Mouse (Mus musculus) forebrain, embryonic 13.5 days (tissue): Measurements from ENCODE around the gene Cbarp. TPM values are rescaled to one million over a fixed set of nuclear protein-coding genes. Genes with fewer than 3 reads are reported as not detected.
A peak's percentile ranks its signal among the peaks of the same experiment; 100 is the strongest.

Source experiments
- ATAC-seq: fragments of 200-750 bp; cut with Nextera tagmentation; 2 replicates; pipeline ENCODE4 v1.8.0; 2017
- H3K27ac ChIP-seq: fragments of 300-500 bp; sonication (generic); 2 replicates; pipeline ENCODE4 v1.5.1; 2015; ENCODE audit warnings: inconsistent platforms, mild to moderate bottlenecking, moderate library complexity
- H3K27me3 ChIP-seq: fragments of 300-500 bp; sonication (generic); 2 replicates; pipeline ENCODE4 v1.6.1; 2015; ENCODE audit warnings: mild to moderate bottlenecking, inconsistent platforms
- H3K36me3 ChIP-seq: fragments of 300-500 bp; sonication (generic); 2 replicates; pipeline ENCODE4 v1.6.1; 2015; ENCODE audit warnings: mild to moderate bottlenecking, inconsistent platforms; ENCODE audit not compliant: poor library complexity, severe bottlenecking
- H3K4me1 ChIP-seq: fragments of 300-500 bp; sonication (generic); 2 replicates; pipeline ENCODE4 v1.6.1; 2015; ENCODE audit warnings: inconsistent platforms
- H3K4me2 ChIP-seq: fragments of 300-500 bp; sonication (generic); 2 replicates; pipeline ENCODE4 v1.6.1; 2015; ENCODE audit warnings: inconsistent platforms, mild to moderate bottlenecking, moderate library complexity
- H3K4me3 ChIP-seq: fragments of 300-500 bp; sonication (generic); 2 replicates; pipeline ENCODE4 v1.5.1; 2015; ENCODE audit warnings: mild to moderate bottlenecking, inconsistent platforms
- H3K9ac ChIP-seq: fragments of 300-500 bp; sonication (generic); 2 replicates; pipeline ENCODE4 v1.6.1; 2015; ENCODE audit warnings: mild to moderate bottlenecking, inconsistent platforms
- H3K9me3 ChIP-seq: fragments of 300-500 bp; sonication (generic); replicated peaks from 2 replicates; pipeline ENCODE4 v1.6.1; 2016; ENCODE audit warnings: inconsistent platforms
- WGBS: fragments of 180-500 bp; shearing (Covaris S2); methylation state at CpG from one replicate; pipeline ENCODE4 v1.1.7; 2015; 5-methylcytosine and 5-hydroxymethylcytosine counted together
- polyA plus RNA-seq: library from polyadenylated mRNA; unstranded; fragments of >200 nt; fragmentation: Nextera tagmentation; extraction: Ambion mirVana; gene quantifications from 2 replicates; pipeline ENCODE4 v1.2.1, GENCODE M21; 2015

Gene Cbarp
- polyA plus RNA-seq, 1 experiment from 2014 or later = 21.2 TPM

GRCm38 (mm10) chr10:80145896-80146295 lies 5.3 kb upstream of the Cbarp start:
- Histone ChIP-seq H3K36me3 (peaks cover 28% of the 10 kb centered on the region), H3K4me1 (peaks cover 54% of the 10 kb centered on the region), H3K27ac (peak overlapping the region; percentile 100), H3K27me3 (no peaks in the 10 kb centered on the region), H3K4me3 (peak overlapping the region; percentile 0; the same call in 1 of the 2 replicates), H3K9me3 (no peaks in the 10 kb centered on the region), H3K4me2 (no peak overlapping the region), H3K9ac (peak overlapping the region; percentile 37; the same call in 1 of the 2 replicates)
- ATAC-seq = no peak
- WGBS = 88% methylated on average over 6 of the region's 6 CpGs

DNA sequence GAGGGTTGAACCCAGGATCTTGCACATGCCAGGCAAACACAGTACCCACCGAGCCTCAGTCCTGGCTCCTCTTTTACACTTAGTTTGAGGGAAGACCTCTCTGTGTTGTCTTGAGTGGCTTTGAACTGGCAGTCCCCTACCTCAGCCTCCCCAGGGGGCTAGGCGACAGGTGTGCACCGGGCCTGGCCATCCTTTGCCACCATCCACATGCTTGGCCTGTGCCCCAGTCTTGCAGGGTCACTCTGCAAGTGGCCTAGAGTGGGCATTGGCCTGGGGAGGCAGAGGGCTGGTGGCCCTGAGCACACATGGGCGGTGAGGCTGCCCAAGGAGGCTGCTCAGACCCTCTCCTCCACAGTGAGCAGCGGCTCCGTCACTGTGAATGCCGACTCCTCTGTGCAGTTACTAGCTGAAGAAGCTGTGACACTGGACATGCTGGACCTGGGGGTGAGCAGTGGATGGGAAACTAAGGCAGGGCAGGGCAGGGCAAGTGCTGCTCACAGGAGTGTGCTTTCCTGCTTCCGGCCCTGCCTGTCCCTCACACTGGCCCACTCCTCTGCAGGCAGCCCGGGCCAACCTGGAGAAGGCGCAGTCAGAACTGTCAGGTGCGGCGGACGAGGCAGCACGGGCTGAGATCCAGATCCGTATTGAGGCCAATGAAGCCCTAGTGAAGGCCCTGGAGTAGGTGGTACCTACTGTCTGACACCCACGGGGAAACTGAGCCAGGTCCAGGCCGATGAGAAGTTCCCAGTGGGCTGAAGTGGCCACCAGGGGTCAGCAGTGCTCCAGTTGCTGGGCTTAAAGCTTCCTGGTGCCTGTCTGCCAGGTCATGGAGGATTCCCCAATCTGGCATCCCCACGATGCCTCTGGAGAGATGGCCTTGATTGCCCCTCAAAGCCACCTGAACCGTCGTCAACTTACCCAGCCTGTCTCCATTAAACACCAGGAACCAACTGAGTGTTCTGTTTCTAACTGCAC lies 4.5 kb upstream of the Cbarp start:
- peaks cover 28% of the 10 kb centered on the region for H3K36me3 ChIP-seq
- peak overlapping the region; percentile 37; the same call in 1 of the 2 replicates for H3K9ac ChIP-seq
- H3K27ac ChIP-seq = peak overlapping the region; percentile 45
- WGBS = 74% methylated on average over 20 of the region's 20 CpGs
- peaks cover 59% of the 10 kb centered on the region for H3K4me1 ChIP-seq
- peak overlapping the region; percentile 0; the same call in 1 of the 2 replicates for H3K4me3 ChIP-seq
- ATAC-seq = no peak
- H3K4me2 ChIP-seq = 0 out of 2 replicates have a peak overlapping the region, but pooled peaks have one; percentile 5
- H3K27me3 ChIP-seq = no peaks in the 10 kb centered on the region
- no peaks in the 10 kb centered on the region for H3K9me3 ChIP-seq

- Histone ChIP-seq H3K4me3 (no peak overlapping the region), H3K4me1 (peaks cover 64% of the 10 kb centered on the region), H3K9ac (no peak overlapping the region), H3K36me3 (peaks cover 28% of the 10 kb centered on the region), H3K27me3 (no peaks in the 10 kb centered on the region), H3K27ac (no peak overlapping the region), H3K4me2 (no peak overlapping the region), H3K9me3 (no peaks in the 10 kb centered on the region)
- 95% methylated on average over 12 of the region's 12 CpGs for WGBS
- no peak for ATAC-seq
Observed at GRCm38 (mm10) chr10:80144159-80144558, 3.5 kb upstream of the Cbarp start.

- 0 out of 2 replicates have a peak overlapping the region, but pooled peaks have one; percentile 96 for H3K4me2 ChIP-seq
- H3K36me3 ChIP-seq = peaks cover 28% of the 10 kb centered on the region
- no peak overlapping the region for H3K27ac ChIP-seq
- peaks cover 65% of the 10 kb centered on the region for H3K4me1 ChIP-seq
- WGBS = 91% methylated on average over 7 of the region's 7 CpGs
- ATAC-seq = no peak
- H3K4me3 ChIP-seq = no peak overlapping the region
- no peak overlapping the region for H3K9ac ChIP-seq
- H3K9me3 ChIP-seq = no peaks in the 10 kb centered on the region
- no peaks in the 10 kb centered on the region for H3K27me3 ChIP-seq
Observed at GRCm38 (mm10) chr10:80143664-80144063, 3.0 kb upstream of the Cbarp start.

GRCm38 (mm10) chr10:80142530-80142925 lies 1.9 kb upstream of the Cbarp start:
- Histone ChIP-seq H3K4me3 (peak overlapping the region; percentile 73), H3K36me3 (peaks cover 28% of the 10 kb centered on the region), H3K4me1 (peaks cover 71% of the 10 kb centered on the region), H3K4me2 (peak overlapping the region; percentile 96), H3K9me3 (no peaks in the 10 kb centered on the region), H3K27me3 (no peaks in the 10 kb centered on the region), H3K9ac (peak overlapping the region; percentile 95), H3K27ac (peak overlapping the region; percentile 80)
- ATAC-seq = no peak; the same call in 1 of the 2 replicates
- 2% methylated on average over 15 of the region's 15 CpGs for WGBS

GRCm38 (mm10) chr10:80141786-80142529 lies 1.3 kb upstream of the Cbarp start:
- Histone ChIP-seq H3K4me2 (peak overlapping the region; percentile 96), H3K4me3 (peak overlapping the region; percentile 73), H3K4me1 (peaks cover 73% of the 10 kb centered on the region), H3K36me3 (peaks cover 28% of the 10 kb centered on the region), H3K9ac (peak overlapping the region; percentile 95), H3K27me3 (peaks cover 1% of the 10 kb centered on the region; the same call in 1 of the 2 replicates), H3K9me3 (no peaks in the 10 kb centered on the region), H3K27ac (peak overlapping the region; percentile 86)
- ATAC-seq = peak; percentile 86
- under 1% methylated on average over 42 of the region's 43 CpGs for WGBS

- peak overlapping the region; percentile 50 for H3K9ac ChIP-seq
- peaks cover 28% of the 10 kb centered on the region for H3K36me3 ChIP-seq
- peak; percentile 63 for ATAC-seq
- H3K27ac ChIP-seq = peak overlapping the region; percentile 86
- peak overlapping the region; percentile 96 for H3K4me2 ChIP-seq
- peak overlapping the region; percentile 73 for H3K4me3 ChIP-seq
- under 1% methylated on average over 29 of the region's 29 CpGs for WGBS
- H3K27me3 ChIP-seq = peaks cover 7% of the 10 kb centered on the region
- H3K9me3 ChIP-seq = no peaks in the 10 kb centered on the region
- peaks cover 75% of the 10 kb centered on the region for H3K4me1 ChIP-seq
Observed at GRCm38 (mm10) chr10:80141243-80141642, 608 bp upstream of the Cbarp start.

- peaks cover 66% of the 10 kb centered on the region for H3K4me1 ChIP-seq
- peak overlapping the region; percentile 96 for H3K4me2 ChIP-seq
- H3K9me3 ChIP-seq = no peaks in the 10 kb centered on the region
- ATAC-seq = no peak
- WGBS = 75% methylated on average over 11 of the region's 11 CpGs
- peaks cover 10% of the 10 kb centered on the region for H3K27me3 ChIP-seq
- H3K9ac ChIP-seq = no peak overlapping the region
- peak overlapping the region; percentile 7; the same call in 1 of the 2 replicates for H3K4me3 ChIP-seq
- peaks cover 29% of the 10 kb centered on the region for H3K36me3 ChIP-seq
- H3K27ac ChIP-seq = peak overlapping the region; percentile 92; the same call in 1 of the 2 replicates
Observed at GRCm38 (mm10) chr10:80139975-80140665, 515 bp downstream of the Cbarp start.

DNA sequence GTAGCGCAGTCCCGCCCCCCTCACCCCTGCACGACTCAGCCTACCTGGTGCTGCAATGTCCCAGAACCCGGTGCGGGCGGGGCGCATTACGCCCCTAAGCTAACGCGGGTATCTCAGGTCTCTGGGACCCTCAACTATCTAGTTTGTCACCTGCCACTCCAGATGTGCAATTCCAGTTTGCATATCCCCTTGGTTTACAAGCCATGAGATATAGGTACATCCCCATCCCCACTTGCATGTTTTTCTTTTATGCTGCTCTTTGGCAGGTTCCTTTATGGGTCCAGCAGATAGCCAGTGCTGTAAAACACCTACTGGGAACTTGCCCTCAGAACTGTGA lies 1.2 kb downstream of the Cbarp start:
- Histone ChIP-seq H3K36me3 (peaks cover 29% of the 10 kb centered on the region), H3K4me3 (peak overlapping the region; percentile 74)

DNA sequence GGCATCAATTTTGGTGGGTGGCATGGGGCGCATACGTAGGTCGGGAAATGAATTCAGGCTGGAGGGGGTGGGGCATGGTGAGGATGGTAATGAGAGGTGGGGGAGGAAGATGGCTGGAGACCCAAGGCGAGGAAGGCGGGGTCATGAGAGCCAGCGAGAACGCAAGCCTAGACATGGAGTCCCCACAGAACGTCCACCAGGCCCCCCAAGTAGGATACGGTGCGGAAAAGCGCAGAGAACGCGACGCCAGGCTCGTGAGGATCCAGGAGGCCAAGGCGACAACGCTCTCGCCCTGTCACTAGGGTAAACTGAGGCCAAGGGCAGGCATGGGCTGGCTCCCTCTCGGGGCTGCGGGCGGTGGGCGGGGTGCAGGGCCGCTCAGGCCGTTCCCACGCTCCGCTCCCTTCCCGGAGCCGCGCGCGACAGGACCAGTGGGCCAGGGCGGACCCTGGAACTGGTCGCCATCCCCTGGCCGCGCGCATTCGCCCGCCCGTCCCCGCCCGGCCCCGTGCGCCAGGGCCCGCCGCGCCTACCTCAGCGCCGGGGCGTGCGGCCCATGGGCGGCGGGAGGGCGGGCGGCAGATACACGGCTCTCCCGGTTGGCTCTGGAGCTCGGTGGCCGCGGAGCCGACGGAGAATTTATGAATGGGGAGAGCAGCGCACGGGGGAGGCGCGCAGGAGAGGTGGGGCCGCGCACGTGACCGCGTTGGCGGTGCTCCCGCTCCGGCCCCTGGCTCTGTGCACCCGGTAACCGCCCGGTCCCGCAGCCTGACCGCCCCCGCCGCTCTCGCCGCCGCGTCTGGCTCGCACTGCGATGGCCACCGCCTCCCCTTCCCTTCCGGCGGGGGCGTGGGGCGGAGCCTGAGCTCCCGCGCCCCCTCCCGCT lies 1.8 kb downstream of the Cbarp start, which contains the start of gene Atp5d:
Gene Atp5d (plus strand): TSS at position 80 of the 886 bp plus-strand sequence.
- peaks cover 59% of the 10 kb centered on the region for H3K4me1 ChIP-seq
- WGBS = 0% methylated on average over 56 of the region's 94 CpGs
- no peak for ATAC-seq

More for the DNA sequence above, 1.2 kb downstream of the Cbarp start:
- ATAC-seq = no peak
- no peaks in the 10 kb centered on the region for H3K9me3 ChIP-seq
- H3K4me1 ChIP-seq = peaks cover 63% of the 10 kb centered on the region
- H3K4me2 ChIP-seq = peak overlapping the region; percentile 97
- peaks cover 10% of the 10 kb centered on the region for H3K27me3 ChIP-seq
- peak overlapping the region; percentile 91 for H3K9ac ChIP-seq
- WGBS = 0% methylated on average over 10 of the region's 10 CpGs
- peak overlapping the region; percentile 92 for H3K27ac ChIP-seq

More for the DNA sequence above, 1.8 kb downstream of the Cbarp start, which contains the start of gene Atp5d:
- Histone ChIP-seq H3K36me3 (peaks cover 29% of the 10 kb centered on the region), H3K9me3 (no peaks in the 10 kb centered on the region), H3K27me3 (peaks cover 10% of the 10 kb centered on the region), H3K9ac (peak within 1 kb of the TSS; percentile 91), H3K4me2 (peak within 1 kb of the TSS; percentile 97), H3K4me3 (peak within 1 kb of the TSS; percentile 74), H3K27ac (peak within 1 kb of the TSS; percentile 92)
